Mouse (Mus musculus): Measurements from ENCODE around the gene Socs2. TPM values are rescaled to one million over a fixed set of nuclear protein-coding genes. Genes with fewer than 3 reads are reported as not detected.

Gene Socs2
- polyA plus RNA-seq, 2 experiments: 1.5 to 5.4 TPM

DNA sequence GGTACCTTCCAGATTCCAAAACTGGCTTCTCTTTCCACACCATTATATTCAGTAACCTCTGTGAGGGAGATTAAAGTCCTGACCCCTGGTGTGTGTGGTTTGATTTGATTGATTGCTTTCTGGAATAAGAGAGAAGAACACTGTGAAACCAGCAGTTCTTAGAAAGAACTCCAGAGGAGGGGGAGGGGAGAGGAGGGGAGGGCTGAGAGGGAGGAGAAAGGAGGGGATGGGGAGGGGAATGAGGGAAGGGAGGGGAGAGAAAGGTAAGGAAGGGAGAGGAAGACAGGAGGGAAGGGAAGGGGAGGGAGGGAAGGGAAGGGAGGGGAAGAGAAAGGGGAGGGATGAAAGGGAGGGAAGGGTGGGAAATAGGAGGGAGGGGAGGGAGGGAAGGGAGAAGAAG is 62.3 kb downstream of the Socs2 start:
- H3K36me3 ChIP-seq (replicated peaks; ENCODE audit: control insufficient read depth, insufficient read depth, low read depth): no peaks in the 10 kb centered on the region
- TF ChIP-seq EP300 (IDR thresholded peaks at IDR 0.05; ENCODE audit: low read depth) (no peak), CTCF (IDR thresholded peaks at IDR 0.05; ENCODE audit: low read depth) (no peak)

DNA sequence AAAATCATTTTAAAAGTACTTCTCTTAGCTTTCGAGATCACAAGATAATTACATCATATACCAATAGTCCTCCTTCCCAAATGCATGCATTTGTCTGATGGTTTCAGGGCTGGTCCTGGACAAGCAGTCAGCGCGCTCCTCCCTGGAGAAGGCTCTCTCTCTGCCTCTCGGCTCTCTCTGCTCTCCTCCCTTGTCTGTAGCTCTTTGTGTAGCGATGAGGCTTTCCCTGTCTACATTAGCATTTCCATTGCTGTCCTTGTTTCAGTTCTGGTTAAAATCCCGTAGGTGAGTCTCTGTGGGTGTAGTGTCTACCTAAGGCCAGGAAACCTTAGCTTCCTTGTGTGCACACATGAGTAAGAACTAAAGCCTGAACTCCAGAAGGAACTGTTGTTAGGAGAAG is 62.9 kb downstream of the Socs2 start:
- H3K9me3 ChIP-seq (ENCODE audit: control insufficient read depth, low read length): no peaks in the 10 kb centered on the region
- H3K27me3 ChIP-seq (ENCODE audit: control insufficient read depth, insufficient read depth, low read length): no peaks in the 10 kb centered on the region
- DNase-seq (ENCODE audit: low read depth in 3 of 3, low spot score in 3 of 3) (no peak), ATAC-seq (ENCODE audit: insufficient read depth) (no peak)
- no peak overlapping the region for H3K4me2 ChIP-seq (ENCODE audit: low read depth)
- no peak for TF ChIP-seq EP300 (IDR thresholded peaks at IDR 0.05; ENCODE audit: low read depth)
- TF ChIP-seq CTCF (IDR thresholded peaks at IDR 0.05; ENCODE audit: low read depth): no peak
- H3K4me3 ChIP-seq (ENCODE audit: insufficient read depth in 1 of 2, low read depth in 2 of 2, low read length in 2 of 2): no peak overlapping the region
- H3K9ac ChIP-seq (replicated peaks): no peak overlapping the region
- no peaks in the 10 kb centered on the region for H3K4me1 ChIP-seq (replicated peaks; ENCODE audit: control insufficient read depth in 2 of 2, insufficient read depth in 2 of 2, low read length in 1 of 2)
- 67% methylated on average over 6 of the region's 6 CpGs for WGBS (ENCODE audit: insufficient replicate concordance)
- H3K36me3 ChIP-seq (replicated peaks; ENCODE audit: control insufficient read depth, insufficient read depth, low read depth): no peaks in the 10 kb centered on the region
- no peak overlapping the region for H3K27ac ChIP-seq

More for the DNA sequence above, 62.3 kb downstream of the Socs2 start:
- Histone ChIP-seq H3K27me3 (ENCODE audit: control insufficient read depth, insufficient read depth, low read length) (no peaks in the 10 kb centered on the region), H3K4me3 (ENCODE audit: insufficient read depth in 1 of 2, low read depth in 2 of 2, low read length in 2 of 2) (no peak overlapping the region), H3K9ac (replicated peaks) (no peak overlapping the region), H3K4me1 (replicated peaks; ENCODE audit: control insufficient read depth in 2 of 2, insufficient read depth in 2 of 2, low read length in 1 of 2) (no peaks in the 10 kb centered on the region), H3K9me3 (ENCODE audit: control insufficient read depth, low read length) (no peaks in the 10 kb centered on the region), H3K27ac (no peak overlapping the region), H3K4me2 (ENCODE audit: low read depth) (no peak overlapping the region)
- no peak for DNase-seq (ENCODE audit: low read depth in 3 of 3, low spot score in 3 of 3)
- ATAC-seq (ENCODE audit: insufficient read depth): no peak

DNA sequence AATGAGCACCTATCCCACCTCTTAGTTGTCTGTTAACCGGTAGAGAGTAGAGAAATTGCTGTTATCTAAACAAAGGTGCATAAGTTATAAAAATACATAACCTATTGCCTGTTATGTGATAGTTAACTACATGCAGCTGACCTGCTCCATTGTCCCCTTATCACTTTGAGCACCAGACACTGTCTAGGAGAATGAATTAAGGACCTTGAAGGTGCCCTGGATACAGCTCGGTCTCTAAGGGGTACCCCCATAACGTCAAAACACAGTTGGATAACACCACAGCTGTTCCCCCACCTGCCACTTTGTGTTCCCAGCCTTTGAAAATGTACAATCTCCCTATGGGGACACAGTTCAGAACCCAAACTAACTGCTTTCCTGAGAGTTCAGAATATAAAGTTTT is 68.5 kb downstream of the Socs2 start:
- Histone ChIP-seq H3K4me2 (ENCODE audit: low read depth) (no peak overlapping the region), H3K36me3 (replicated peaks; ENCODE audit: control insufficient read depth, insufficient read depth, low read depth) (no peaks in the 10 kb centered on the region), H3K27ac (no peak overlapping the region), H3K4me1 (replicated peaks; ENCODE audit: control insufficient read depth in 2 of 2, insufficient read depth in 2 of 2, low read length in 1 of 2) (no peaks in the 10 kb centered on the region), H3K9me3 (ENCODE audit: control insufficient read depth, low read length) (no peaks in the 10 kb centered on the region), H3K27me3 (ENCODE audit: control insufficient read depth, insufficient read depth, low read length) (no peaks in the 10 kb centered on the region), H3K4me3 (ENCODE audit: insufficient read depth in 1 of 2, low read depth in 2 of 2, low read length in 2 of 2) (no peak overlapping the region), H3K9ac (replicated peaks) (no peak overlapping the region)
- 61% methylated on average over 3 of the region's 3 CpGs for WGBS (ENCODE audit: insufficient replicate concordance)
- no peak for TF ChIP-seq EP300 (IDR thresholded peaks at IDR 0.05; ENCODE audit: low read depth)
- no peak for TF ChIP-seq CTCF (IDR thresholded peaks at IDR 0.05; ENCODE audit: low read depth)
- DNase-seq (ENCODE audit: low read depth in 3 of 3, low spot score in 3 of 3) (no peak), ATAC-seq (ENCODE audit: insufficient read depth) (no peak)

DNA sequence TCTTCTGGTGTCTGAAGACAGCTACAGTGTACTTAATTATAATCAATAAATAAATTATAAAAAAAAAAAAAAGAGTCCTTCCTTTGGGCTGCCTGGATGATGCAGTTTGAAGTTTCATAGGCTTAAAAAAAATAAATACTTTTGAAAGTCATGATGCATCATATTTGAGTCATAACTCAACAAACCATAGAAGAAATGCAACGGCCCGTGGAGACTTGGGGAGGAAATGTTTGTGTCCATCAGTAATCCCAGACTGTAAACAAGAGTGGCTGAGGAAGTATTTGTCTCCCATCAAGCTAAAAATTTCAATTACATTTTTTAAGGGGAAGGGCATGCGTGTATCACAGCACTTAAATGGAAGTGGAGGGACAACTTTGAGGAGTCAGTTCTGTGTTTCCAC is 69.2 kb downstream of the Socs2 start:
- Histone ChIP-seq H3K27me3 (ENCODE audit: control insufficient read depth, insufficient read depth, low read length) (no peaks in the 10 kb centered on the region), H3K4me3 (ENCODE audit: insufficient read depth in 1 of 2, low read depth in 2 of 2, low read length in 2 of 2) (no peak overlapping the region), H3K9ac (replicated peaks) (no peak overlapping the region), H3K4me2 (ENCODE audit: low read depth) (no peak overlapping the region), H3K27ac (no peak overlapping the region), H3K36me3 (replicated peaks; ENCODE audit: control insufficient read depth, insufficient read depth, low read depth) (no peaks in the 10 kb centered on the region), H3K9me3 (ENCODE audit: control insufficient read depth, low read length) (no peaks in the 10 kb centered on the region), H3K4me1 (replicated peaks; ENCODE audit: control insufficient read depth in 2 of 2, insufficient read depth in 2 of 2, low read length in 1 of 2) (no peaks in the 10 kb centered on the region)
- TF ChIP-seq EP300 (IDR thresholded peaks at IDR 0.05; ENCODE audit: low read depth) (no peak), CTCF (IDR thresholded peaks at IDR 0.05; ENCODE audit: low read depth) (no peak)
- ATAC-seq (ENCODE audit: insufficient read depth): no peak
- no peak for DNase-seq (ENCODE audit: low read depth in 3 of 3, low spot score in 3 of 3)
- WGBS (ENCODE audit: insufficient replicate concordance): 68% methylated on average over 3 of the region's 3 CpGs

DNA sequence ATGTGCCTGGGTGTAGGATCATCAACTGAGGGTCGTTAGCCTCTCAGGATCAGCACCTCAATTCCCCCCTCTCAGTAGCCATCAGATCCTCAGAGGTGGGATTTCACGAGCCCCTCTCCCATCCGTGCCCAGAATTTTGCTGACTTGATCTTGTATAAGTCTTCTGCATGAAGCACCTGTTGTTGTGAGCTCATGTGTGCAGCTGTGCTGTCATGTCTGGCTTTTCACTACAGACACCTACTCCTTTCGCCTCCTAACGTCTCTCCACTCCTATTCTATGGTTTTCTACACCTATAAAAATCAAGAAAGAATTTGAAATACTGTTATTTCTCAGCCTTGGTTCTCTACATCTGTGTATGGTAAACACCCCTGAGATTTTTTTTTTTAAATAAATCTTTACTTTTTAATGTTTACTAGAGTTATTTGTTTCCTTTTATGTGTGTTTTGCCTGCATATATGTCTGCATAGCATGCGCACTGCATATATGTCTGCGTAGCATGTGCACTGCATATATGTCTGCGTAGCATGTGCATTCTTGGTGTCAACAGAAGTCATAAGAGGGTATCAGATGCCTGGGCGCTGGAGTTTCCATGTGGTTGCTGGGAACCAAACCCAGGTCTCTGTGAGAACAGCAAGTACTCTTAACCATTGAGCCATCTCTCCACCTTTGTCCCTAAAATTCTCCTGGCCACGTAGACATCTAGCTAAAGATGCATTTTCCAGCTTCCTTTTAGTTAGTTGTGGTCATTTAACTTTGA is 74.0 kb downstream of the Socs2 start:
- DNase-seq (ENCODE audit: low read depth in 3 of 3, low spot score in 3 of 3): no peak
- no peak for ATAC-seq (ENCODE audit: insufficient read depth)
- TF ChIP-seq EP300 (IDR thresholded peaks at IDR 0.05; ENCODE audit: low read depth) (no peak), CTCF (IDR thresholded peaks at IDR 0.05; ENCODE audit: low read depth) (no peak)
- Histone ChIP-seq H3K27ac (no peak overlapping the region), H3K4me2 (ENCODE audit: low read depth) (no peak overlapping the region), H3K36me3 (replicated peaks; ENCODE audit: control insufficient read depth, insufficient read depth, low read depth) (no peaks in the 10 kb centered on the region), H3K4me3 (ENCODE audit: insufficient read depth in 1 of 2, low read depth in 2 of 2, low read length in 2 of 2) (no peak overlapping the region), H3K27me3 (ENCODE audit: control insufficient read depth, insufficient read depth, low read length) (no peaks in the 10 kb centered on the region), H3K4me1 (replicated peaks; ENCODE audit: control insufficient read depth in 2 of 2, insufficient read depth in 2 of 2, low read length in 1 of 2) (no peaks in the 10 kb centered on the region), H3K9me3 (ENCODE audit: control insufficient read depth, low read length) (no peaks in the 10 kb centered on the region), H3K9ac (replicated peaks) (no peak overlapping the region)
- WGBS (ENCODE audit: insufficient replicate concordance): 62% methylated on average over 10 of the region's 10 CpGs

All from liver, embryonic 14.5 days (tissue).